Mouse (Mus musculus) forebrain, postnatal 0 days (tissue): ENCODE data around the gene Ssx2ip. TPM values are rescaled to one million over a fixed set of nuclear protein-coding genes. Genes with fewer than 3 reads are reported as not detected.

Source experiments
- ATAC-seq: fragments of 200-750 bp; cut with Nextera tagmentation; 2 replicates; pipeline ENCODE4 v1.8.0; 2017; ENCODE audit warnings: mild to moderate bottlenecking, moderate library complexity
- DNase-seq: peaks from one replicate; pipeline ENCODE4 v3.0.0-alpha.2; 2015
- H3K27ac ChIP-seq: fragments of 300-500 bp; sonication (generic); 2 replicates; pipeline ENCODE4 v1.5.1; 2014; ENCODE audit warnings: low read depth, mild to moderate bottlenecking, antibody characterized with exemption, low read length, moderate library complexity, mixed read lengths
- H3K27me3 ChIP-seq: fragments of 300-500 bp; sonication (generic); 2 replicates; pipeline ENCODE4 v1.6.1; 2014; ENCODE audit warnings: mild to moderate bottlenecking, low read length, mixed read lengths; ENCODE audit not compliant: insufficient read depth
- H3K36me3 ChIP-seq: fragments of 300-500 bp; sonication (generic); 2 replicates; pipeline ENCODE4 v1.6.1; 2014; ENCODE audit warnings: mild to moderate bottlenecking, moderate library complexity; ENCODE audit not compliant: insufficient read depth
- H3K4me1 ChIP-seq: fragments of 300-500 bp; sonication (generic); 2 replicates; pipeline ENCODE4 v1.6.1; 2014; ENCODE audit warnings: antibody characterized with exemption; ENCODE audit not compliant: insufficient read depth
- H3K4me2 ChIP-seq: fragments of 300-500 bp; sonication (generic); 2 replicates; pipeline ENCODE4 v1.6.1; 2014; ENCODE audit warnings: low read depth, mild to moderate bottlenecking, moderate library complexity
- H3K4me3 ChIP-seq: fragments of 300-500 bp; sonication (generic); 2 replicates; pipeline ENCODE4 v1.5.1; 2014; ENCODE audit warnings: low read depth, low read length, mixed read lengths
- H3K9ac ChIP-seq: fragments of 300-500 bp; sonication (generic); 2 replicates; pipeline ENCODE4 v1.6.1; 2014; ENCODE audit warnings: mild to moderate bottlenecking
- H3K9me3 ChIP-seq: fragments of 300-500 bp; sonication (generic); 2 replicates; pipeline ENCODE4 v1.6.1; 2016; ENCODE audit warnings: low read length
- CTCF ChIP-seq: sonication (generic); IDR thresholded peaks from 2 replicates; pipeline ENCODE4 v1.5.1; 2016; ENCODE audit warnings: antibody characterized with exemption, control low read depth, low read depth
- WGBS: fragments of 180-500 bp; shearing (Covaris S2); extraction: QIAGEN DNeasy Blood & Tissue Kit; methylation state at CpG from one replicate; pipeline ENCODE4 v1.1.7; 2014; 5-methylcytosine and 5-hydroxymethylcytosine counted together
- polyA plus RNA-seq: library from polyadenylated mRNA; unstranded; fragments of >200 nt; fragmentation: Nextera tagmentation; extraction: Ambion mirVana; gene quantifications from 2 replicates; pipeline ENCODE4 v1.2.1, GENCODE M21; 2015
- total RNA-seq: library from RNA; depleted of rRNA; stranded (reverse); fragments of >200 nt; gene quantifications from 2 replicates; pipeline ENCODE4 v1.2.3, GENCODE M21; 2014; rRNA removed

The Ssx2ip gene
- total RNA-seq (43.2 and 43.5 TPM in 2 replicates), polyA plus RNA-seq (19.8 and 26.6 TPM in 2 replicates)

DNA sequence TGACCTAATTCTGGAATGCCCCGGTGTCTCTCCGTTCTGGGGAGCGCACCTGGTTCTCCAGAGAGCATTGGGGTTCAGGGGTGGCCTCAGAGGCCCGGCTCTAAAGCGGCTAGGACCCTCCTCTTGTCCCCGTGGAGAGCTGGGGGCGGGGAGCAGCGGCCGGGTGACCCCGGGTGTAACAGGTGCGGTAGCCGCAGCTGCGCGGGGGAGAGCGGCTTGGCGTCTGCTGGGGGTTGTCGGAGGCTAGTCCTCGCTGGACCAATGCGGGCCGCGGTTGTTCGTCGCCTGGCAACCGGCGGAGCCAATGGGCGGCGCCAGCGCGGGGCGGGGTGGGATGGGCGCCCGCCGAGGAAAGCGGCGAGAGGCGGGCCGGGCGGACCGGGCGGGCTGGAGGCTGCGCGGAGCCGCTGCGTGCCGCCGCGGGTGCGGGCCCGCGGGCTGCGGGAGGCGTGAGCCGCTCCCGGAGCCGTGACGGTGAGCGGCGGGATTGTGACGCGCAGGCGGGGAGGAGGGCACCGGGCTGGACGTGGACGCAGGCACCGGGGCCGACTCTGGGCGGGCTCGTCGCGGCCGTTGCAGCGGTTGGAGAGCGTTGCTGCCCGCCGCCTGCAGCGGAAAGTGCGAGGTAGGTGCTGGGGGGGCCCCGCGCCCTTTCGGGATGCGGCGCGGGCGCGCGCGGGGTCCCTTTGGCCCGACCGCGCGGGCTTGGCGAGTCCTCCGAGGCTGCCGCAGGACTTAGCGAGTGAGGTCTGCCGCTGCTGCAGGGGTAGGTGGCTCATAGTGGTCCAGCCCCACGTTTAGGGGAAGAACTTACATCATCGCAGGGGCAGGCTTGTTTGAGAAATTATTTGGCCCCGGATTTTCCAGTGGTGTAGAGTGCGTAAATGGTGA lies at the start of gene Ssx2ip:
TSS of gene Ssx2ip (plus strand) at position 332 of the 891 bp plus-strand sequence.
- Histone ChIP-seq H3K27me3 (no peaks in the 10 kb centered on the region), H3K36me3 (no peaks in the 10 kb centered on the region), H3K4me2 (peak within 1 kb of the TSS; percentile 88), H3K4me3 (peak within 1 kb of the TSS; percentile 89), H3K9ac (peak within 1 kb of the TSS; percentile 92), H3K27ac (peak within 1 kb of the TSS; percentile 90), H3K4me1 (peaks cover 24% of the 10 kb centered on the region), H3K9me3 (no peaks in the 10 kb centered on the region)
- under 1% methylated on average over 99 of the region's 100 CpGs for WGBS
- DNase-seq (peak; percentile 98), ATAC-seq (peak; percentile 98)
- TF ChIP-seq CTCF: no peak

DNA sequence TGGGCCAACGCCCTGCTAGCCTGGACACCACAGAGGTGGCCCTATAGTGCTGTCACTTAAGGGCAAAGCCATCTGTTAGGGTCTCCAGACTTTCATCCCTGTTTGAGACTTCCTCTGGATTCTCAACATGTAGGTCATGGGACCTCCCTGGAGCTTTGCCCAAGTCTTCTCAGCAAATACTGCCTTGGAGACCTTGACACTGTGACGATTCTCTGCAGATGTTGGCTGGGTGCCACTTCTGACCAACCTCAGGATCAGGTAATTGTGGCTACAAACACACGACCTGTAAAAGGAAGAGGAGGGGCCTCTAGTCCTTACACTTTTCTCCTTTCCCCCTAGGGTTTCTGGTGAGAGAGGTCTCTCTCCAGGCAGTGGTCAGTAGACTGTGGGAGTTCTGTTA lies 49.3 kb upstream of the Ssx2ip start:
- H3K4me2 ChIP-seq: no peak overlapping the region
- H3K4me3 ChIP-seq: no peak overlapping the region
- no peaks in the 10 kb centered on the region for H3K36me3 ChIP-seq
- no peak overlapping the region for H3K27ac ChIP-seq
- no peaks in the 10 kb centered on the region for H3K4me1 ChIP-seq
- TF ChIP-seq CTCF: no peak
- no peak for DNase-seq
- no peak overlapping the region for H3K9ac ChIP-seq
- no peaks in the 10 kb centered on the region for H3K9me3 ChIP-seq
- ATAC-seq: no peak
- no peaks in the 10 kb centered on the region for H3K27me3 ChIP-seq
- WGBS: 72% methylated on average over 3 of the region's 3 CpGs

DNA sequence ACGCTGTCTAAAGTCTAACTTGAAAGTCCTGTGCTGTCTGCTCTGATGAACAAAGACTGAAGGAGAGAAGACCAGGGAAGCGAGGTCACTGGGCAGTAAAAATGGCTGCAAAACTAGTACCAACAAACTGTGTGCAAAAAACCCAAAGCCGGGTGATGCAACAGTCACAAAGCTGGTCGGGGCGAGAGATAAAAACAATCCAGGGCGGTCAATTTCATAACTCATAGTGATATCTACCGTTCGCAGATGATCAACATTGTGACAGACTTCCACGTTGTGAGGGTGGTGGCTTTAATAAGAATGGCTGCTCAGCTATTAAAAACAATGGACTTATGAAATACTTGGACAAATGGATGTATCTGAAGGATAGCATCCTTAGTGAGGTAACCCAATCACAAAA lies 39.0 kb upstream of the Ssx2ip start:
- no peaks in the 10 kb centered on the region for H3K27me3 ChIP-seq
- WGBS: 92% methylated on average over 9 of the region's 9 CpGs
- no peaks in the 10 kb centered on the region for H3K4me1 ChIP-seq
- H3K4me2 ChIP-seq: no peak overlapping the region
- no peak for DNase-seq
- no peaks in the 10 kb centered on the region for H3K36me3 ChIP-seq
- no peak overlapping the region for H3K27ac ChIP-seq
- H3K9ac ChIP-seq: no peak overlapping the region
- no peak for TF ChIP-seq CTCF
- no peak for ATAC-seq
- no peak overlapping the region for H3K4me3 ChIP-seq
- no peaks in the 10 kb centered on the region for H3K9me3 ChIP-seq

DNA sequence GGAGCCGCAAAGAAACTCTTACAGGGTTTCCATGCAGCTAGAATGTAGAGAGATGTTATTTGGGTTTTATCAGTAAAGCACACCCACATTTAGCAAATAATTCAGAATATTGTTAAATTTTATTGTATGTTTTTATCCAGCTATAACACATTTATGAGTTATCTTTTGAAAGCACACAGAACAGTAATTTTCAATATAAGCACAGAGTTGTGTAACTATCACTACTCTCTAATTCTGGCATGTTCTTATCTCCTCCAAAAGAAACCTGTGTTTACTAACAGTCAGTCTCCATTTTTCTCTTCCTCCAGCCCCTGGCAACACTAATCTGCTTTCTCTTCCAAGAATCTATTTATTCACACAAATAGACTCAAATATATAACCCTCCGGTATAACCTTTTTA lies 37.4 kb upstream of the Ssx2ip start:
- Histone ChIP-seq H3K36me3 (no peaks in the 10 kb centered on the region), H3K27me3 (no peaks in the 10 kb centered on the region), H3K4me2 (no peak overlapping the region), H3K9ac (no peak overlapping the region), H3K4me3 (no peak overlapping the region), H3K4me1 (no peaks in the 10 kb centered on the region), H3K27ac (no peak overlapping the region), H3K9me3 (no peaks in the 10 kb centered on the region)
- 92% methylated on average over 2 of the region's 2 CpGs for WGBS
- ATAC-seq (no peak), DNase-seq (no peak)
- TF ChIP-seq CTCF: no peak

DNA sequence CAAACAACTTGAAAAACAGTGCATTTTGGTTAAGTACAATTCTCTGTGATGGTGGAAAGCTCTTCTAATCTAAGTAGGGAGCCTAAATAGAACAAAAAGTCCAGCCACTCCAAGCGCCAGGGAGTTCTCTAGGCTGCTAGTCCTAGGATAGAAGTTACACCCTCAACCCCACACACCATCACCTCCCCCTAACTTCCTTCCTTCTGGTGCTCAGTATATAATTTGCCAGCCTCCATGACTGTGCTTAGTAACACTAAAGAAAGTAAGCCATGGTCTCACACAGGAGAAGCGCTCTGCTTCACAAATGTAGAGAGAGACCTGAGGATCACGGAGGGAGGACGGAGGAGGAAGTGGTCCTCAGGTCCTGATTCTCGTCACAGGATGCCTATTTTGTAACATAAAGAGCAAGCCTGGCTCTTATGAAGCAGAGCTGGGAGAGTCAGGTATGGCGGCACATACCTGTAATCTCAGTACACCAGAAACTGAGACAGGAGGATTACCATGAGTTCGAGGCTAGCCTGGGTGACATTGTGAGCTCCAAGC lies 33.8 kb upstream of the Ssx2ip start:
- DNase-seq (no peak), ATAC-seq (no peak)
- Histone ChIP-seq H3K4me1 (no peaks in the 10 kb centered on the region), H3K27ac (no peak overlapping the region), H3K27me3 (no peaks in the 10 kb centered on the region), H3K9ac (no peak overlapping the region), H3K36me3 (no peaks in the 10 kb centered on the region), H3K4me3 (no peak overlapping the region), H3K4me2 (no peak overlapping the region), H3K9me3 (no peaks in the 10 kb centered on the region)
- no peak for TF ChIP-seq CTCF
- WGBS: 91% methylated on average over 7 of the region's 7 CpGs

DNA sequence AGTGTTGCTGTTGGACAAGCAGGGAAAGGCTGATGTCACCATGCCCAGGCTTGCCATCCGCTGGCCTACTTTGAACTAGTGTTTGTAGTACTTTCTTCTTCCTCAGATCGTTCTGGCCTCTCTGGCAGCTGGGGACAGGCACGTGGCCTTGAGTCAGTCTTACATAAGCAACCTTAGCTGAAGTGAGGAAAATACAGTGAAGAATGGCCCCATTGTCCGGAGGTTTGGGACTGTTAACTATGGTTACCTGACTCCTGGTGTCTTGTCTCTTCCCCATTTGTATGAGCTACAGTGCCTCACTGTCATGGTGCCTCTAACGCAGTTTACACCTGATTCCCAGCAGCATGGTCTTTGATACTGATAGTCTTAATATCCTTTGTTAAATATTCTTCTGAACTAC lies 33.2 kb upstream of the Ssx2ip start:
- no peak for DNase-seq
- Histone ChIP-seq H3K4me2 (no peak overlapping the region), H3K36me3 (no peaks in the 10 kb centered on the region), H3K4me3 (no peak overlapping the region), H3K4me1 (no peaks in the 10 kb centered on the region), H3K9me3 (no peaks in the 10 kb centered on the region), H3K27me3 (no peaks in the 10 kb centered on the region), H3K27ac (no peak overlapping the region), H3K9ac (no peak overlapping the region)
- no peak for TF ChIP-seq CTCF
- ATAC-seq: no peak
- 81% methylated on average over 5 of the region's 5 CpGs for WGBS

DNA sequence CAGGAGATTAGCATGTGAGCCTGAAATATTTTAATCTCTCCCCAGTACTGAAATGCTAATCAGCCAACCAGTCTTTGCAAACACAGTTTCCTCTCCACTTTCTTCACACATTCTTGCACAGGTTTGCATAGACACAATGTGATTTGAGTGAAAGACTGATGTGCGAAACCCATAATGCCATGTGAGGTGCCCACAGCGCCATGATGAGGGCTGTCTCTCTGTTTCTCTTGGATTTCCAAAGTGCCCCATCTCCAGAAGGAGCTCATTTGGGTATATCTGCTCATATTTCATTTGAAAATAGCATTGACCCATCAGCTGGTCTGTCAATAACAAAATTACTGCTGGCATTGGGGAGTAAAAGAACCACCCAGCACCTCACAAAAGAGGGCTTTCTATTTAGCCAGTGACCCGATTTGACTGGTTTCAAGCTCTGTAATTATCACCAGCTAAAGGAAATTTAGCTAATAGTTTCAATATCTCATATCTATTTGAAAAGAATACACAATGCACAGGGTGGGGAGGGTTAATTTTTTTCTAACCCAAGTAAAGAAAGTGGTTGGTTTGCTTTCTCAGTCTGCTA lies 29.8 kb upstream of the Ssx2ip start:
- H3K27ac ChIP-seq: no peak overlapping the region
- no peaks in the 10 kb centered on the region for H3K9me3 ChIP-seq
- no peaks in the 10 kb centered on the region for H3K4me1 ChIP-seq
- no peak for TF ChIP-seq CTCF
- H3K36me3 ChIP-seq: no peaks in the 10 kb centered on the region
- no peak overlapping the region for H3K9ac ChIP-seq
- DNase-seq (no peak), ATAC-seq (no peak)
- no peak overlapping the region for H3K4me2 ChIP-seq
- 49% methylated on average over 3 of the region's 3 CpGs for WGBS
- H3K4me3 ChIP-seq: no peak overlapping the region
- no peaks in the 10 kb centered on the region for H3K27me3 ChIP-seq
